Mouse (Mus musculus) embryonic facial prominence, embryonic 11.5 days (tissue): ENCODE results near the gene Olfr460. TPM values are rescaled to one million over a fixed set of nuclear protein-coding genes. Genes with fewer than 3 reads are reported as not detected.

Experiments
- ATAC-seq: fragments of 200-750 bp; cut with Nextera tagmentation; replicated peaks from 2 replicates; pipeline ENCODE4 v1.8.0; 2017; ENCODE audit warnings: low read depth; ENCODE audit not compliant: insufficient number of reproducible peaks, low FRiP score, low TSS enrichment
- DNase-seq: peaks from one replicate; pipeline ENCODE4 v3.0.0-alpha.2; 2015; ENCODE audit warnings: low spot score
- H3K27ac ChIP-seq: fragments of 300-500 bp; sonication (generic); replicated peaks from 2 replicates; pipeline ENCODE4 v1.5.1; 2014; ENCODE audit warnings: mild to moderate bottlenecking, low read depth, low read length, control low read depth
- H3K27me3 ChIP-seq: fragments of 300-500 bp; sonication (generic); 2 replicates; pipeline ENCODE4 v1.6.1; 2014; ENCODE audit warnings: mild to moderate bottlenecking, low read length, moderate library complexity, mixed read lengths; ENCODE audit not compliant: control insufficient read depth, insufficient read depth
- H3K36me3 ChIP-seq: fragments of 300-500 bp; sonication (generic); replicated peaks from 2 replicates; pipeline ENCODE4 v1.6.1; 2014; ENCODE audit warnings: low read depth, mild to moderate bottlenecking, low read length, moderate library complexity, mixed read lengths; ENCODE audit not compliant: control insufficient read depth, insufficient read depth
- H3K4me1 ChIP-seq: fragments of 300-500 bp; sonication (generic); 2 replicates; pipeline ENCODE4 v1.6.1; 2014; ENCODE audit warnings: low read length, mixed read lengths; ENCODE audit not compliant: control insufficient read depth, insufficient read depth
- H3K4me2 ChIP-seq: fragments of 300-500 bp; sonication (generic); 2 replicates; pipeline ENCODE4 v1.6.1; 2014; ENCODE audit warnings: low read depth, mild to moderate bottlenecking, control low read depth, low read length, moderate library complexity
- H3K4me3 ChIP-seq: fragments of 300-500 bp; sonication (generic); 2 replicates; pipeline ENCODE4 v1.5.1; 2014; ENCODE audit warnings: low read depth, low read length, control low read depth
- H3K9ac ChIP-seq: fragments of 300-500 bp; sonication (generic); replicated peaks from 2 replicates; pipeline ENCODE4 v1.6.1; 2014; ENCODE audit warnings: mild to moderate bottlenecking, control low read depth, low read length
- H3K9me3 ChIP-seq: fragments of 300-500 bp; sonication (generic); replicated peaks from 2 replicates; pipeline ENCODE4 v1.6.1; 2016; ENCODE audit warnings: mild to moderate bottlenecking, low read length, inconsistent platforms, mixed read lengths; ENCODE audit not compliant: control insufficient read depth
- WGBS: fragments of 180-500 bp; shearing (Covaris S2); extraction: QIAGEN DNeasy Blood & Tissue Kit; methylation state at CpG from one replicate; pipeline ENCODE4 v1.1.7; 2014; 5-methylcytosine and 5-hydroxymethylcytosine counted together
- polyA plus RNA-seq: library from polyadenylated mRNA; unstranded; fragments of >200 nt; fragmentation: Nextera tagmentation; extraction: Ambion mirVana; gene quantifications from 2 replicates; pipeline ENCODE4 v1.2.1, GENCODE M21; 2014

Gene Olfr460
- polyA plus RNA-seq = not detected in 2 replicates

DNA sequence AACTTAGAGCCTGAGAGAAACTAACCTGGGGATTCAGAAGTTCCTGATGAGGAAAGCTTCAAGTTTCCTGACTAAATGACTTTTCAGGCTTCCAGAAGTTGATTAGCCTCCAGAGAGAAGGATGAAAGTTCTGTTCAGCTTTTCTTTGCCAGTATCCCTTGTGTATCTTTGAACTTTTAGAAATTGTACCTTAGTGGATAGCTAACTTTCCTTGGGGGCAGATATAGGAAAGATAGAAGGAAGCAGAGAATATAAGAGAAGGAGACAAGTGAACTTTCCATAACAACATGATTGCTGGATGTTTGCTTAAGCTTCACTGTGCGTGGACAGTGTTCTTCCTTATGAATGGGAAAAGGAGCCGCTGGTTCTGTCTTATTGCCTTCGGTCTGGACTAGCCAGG is at the start of gene Olfr460:
Gene Olfr460 (plus strand): TSS at position 301 of the 400 bp plus-strand sequence.
- H3K36me3 ChIP-seq = no peaks in the 10 kb centered on the region
- H3K4me2 ChIP-seq = no peak within 1 kb of the TSS
- H3K27ac ChIP-seq = no peak within 1 kb of the TSS
- no peak within 1 kb of the TSS for H3K9ac ChIP-seq
- ATAC-seq (no peak), DNase-seq (no peak)
- no peak within 1 kb of the TSS for H3K4me3 ChIP-seq
- no peaks in the 10 kb centered on the region for H3K9me3 ChIP-seq
- H3K27me3 ChIP-seq = no peaks in the 10 kb centered on the region
- no peaks in the 10 kb centered on the region for H3K4me1 ChIP-seq
- 92% methylated on average over 3 of the region's 3 CpGs for WGBS

DNA sequence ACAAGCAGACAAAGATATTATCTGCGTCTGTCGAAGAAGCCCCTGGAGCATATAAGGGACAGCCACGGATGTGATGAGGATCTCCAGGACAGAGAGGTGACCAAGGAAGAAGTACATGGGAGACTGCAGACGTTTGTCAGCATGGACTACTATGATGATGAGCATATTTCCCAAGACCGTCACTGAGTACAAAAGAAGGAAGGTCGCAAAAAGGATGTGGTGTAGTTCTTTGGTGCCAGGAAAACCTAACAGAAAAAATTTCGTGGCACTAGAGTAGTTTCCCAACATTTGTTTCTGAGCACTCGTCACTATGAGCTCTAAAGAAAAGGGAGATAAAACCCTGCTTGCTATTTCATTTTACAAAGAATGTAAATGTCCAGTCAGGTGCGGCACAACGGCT is 24.6 kb upstream of the Olfr460 start:
- ATAC-seq (no peak), DNase-seq (no peak)
- no peak overlapping the region for H3K9ac ChIP-seq
- no peak overlapping the region for H3K4me2 ChIP-seq
- H3K4me1 ChIP-seq = no peaks in the 10 kb centered on the region
- no peak overlapping the region for H3K4me3 ChIP-seq
- H3K27me3 ChIP-seq = no peaks in the 10 kb centered on the region
- H3K27ac ChIP-seq = no peak overlapping the region
- WGBS = 86% methylated on average over 10 of the region's 10 CpGs
- H3K36me3 ChIP-seq = no peaks in the 10 kb centered on the region
- no peaks in the 10 kb centered on the region for H3K9me3 ChIP-seq

DNA sequence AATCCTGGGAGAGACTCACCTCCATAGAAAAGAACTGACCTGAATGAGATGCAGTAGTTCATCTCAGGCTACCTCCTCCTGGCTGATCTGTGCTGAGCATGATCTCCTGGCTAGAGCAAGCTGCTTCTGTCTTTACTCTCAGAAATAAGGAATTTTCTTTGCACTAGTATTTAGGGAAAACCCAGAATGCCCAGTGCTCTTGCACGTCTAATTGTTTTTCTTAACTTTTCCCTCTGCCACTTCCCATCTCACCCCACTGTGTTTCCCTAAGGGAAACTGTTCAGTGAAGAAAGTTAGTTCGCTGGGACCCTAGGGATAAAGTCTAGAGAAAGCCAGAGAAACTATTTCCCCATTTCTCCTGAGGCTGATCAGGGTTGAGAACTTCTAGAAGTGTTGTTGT is 14.3 kb upstream of the Olfr460 start, which contains the start of gene Olfr461:
Gene Olfr461 (minus strand): TSS at position 101 of the 400 bp plus-strand sequence.
- Histone ChIP-seq H3K27me3 (no peaks in the 10 kb centered on the region), H3K27ac (no peak within 1 kb of the TSS), H3K4me1 (no peaks in the 10 kb centered on the region), H3K4me2 (no peak within 1 kb of the TSS), H3K9me3 (no peaks in the 10 kb centered on the region), H3K36me3 (no peaks in the 10 kb centered on the region), H3K9ac (no peak within 1 kb of the TSS), H3K4me3 (no peak within 1 kb of the TSS)
- 81% methylated on average over 2 of the region's 2 CpGs for WGBS
- ATAC-seq (no peak), DNase-seq (no peak)

DNA sequence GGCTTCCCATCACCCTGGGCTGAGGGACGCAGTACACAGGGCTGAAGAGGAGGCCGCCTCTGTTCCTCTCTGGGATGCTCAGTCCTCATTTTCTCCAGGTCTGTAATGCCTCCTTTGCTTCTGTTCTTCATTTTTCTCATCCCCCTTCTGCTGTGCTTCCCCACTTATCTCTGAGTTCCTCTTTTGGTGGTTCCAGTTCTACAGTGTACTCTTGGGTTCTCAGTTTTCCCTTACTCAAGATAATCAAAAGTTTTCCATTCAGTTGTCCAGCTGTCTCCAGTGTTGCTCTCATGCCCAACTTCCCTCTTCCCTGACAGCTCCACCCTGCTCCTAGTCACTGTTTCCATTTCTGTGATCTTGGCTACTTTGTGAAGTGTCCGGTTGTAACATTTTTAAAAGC is 4.3 kb downstream of the Olfr460 start:
- WGBS = 90% methylated on average over 3 of the region's 3 CpGs
- H3K4me3 ChIP-seq = no peak overlapping the region
- H3K36me3 ChIP-seq = no peaks in the 10 kb centered on the region
- H3K4me2 ChIP-seq = no peak overlapping the region
- H3K9me3 ChIP-seq = no peaks in the 10 kb centered on the region
- H3K4me1 ChIP-seq = no peaks in the 10 kb centered on the region
- DNase-seq (no peak), ATAC-seq (no peak)
- H3K27ac ChIP-seq = no peak overlapping the region
- no peaks in the 10 kb centered on the region for H3K27me3 ChIP-seq
- H3K9ac ChIP-seq = no peak overlapping the region

DNA sequence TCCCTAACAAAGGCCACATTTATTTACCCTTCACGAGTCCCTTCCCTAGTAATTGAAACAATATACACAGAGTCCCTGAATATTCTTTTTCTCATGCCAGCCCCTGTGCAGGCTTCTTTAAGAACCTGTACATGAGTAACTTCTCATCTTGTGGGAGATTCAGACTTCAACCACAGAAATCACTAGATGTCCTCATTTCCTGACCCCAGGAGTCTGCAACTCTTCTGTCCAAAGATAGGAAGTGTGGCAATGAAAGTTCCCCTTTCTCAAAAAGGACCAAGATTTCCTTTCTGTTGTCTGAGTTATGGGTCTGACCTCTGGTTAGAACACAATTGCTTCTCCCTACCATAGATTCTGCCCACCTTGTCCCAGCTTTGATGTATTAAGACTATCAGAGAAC is 7.0 kb downstream of the Olfr460 start:
- H3K27ac ChIP-seq = no peak overlapping the region
- 58% methylated on average over 1 of the region's 1 CpGs for WGBS
- no peaks in the 10 kb centered on the region for H3K4me1 ChIP-seq
- no peaks in the 10 kb centered on the region for H3K27me3 ChIP-seq
- no peaks in the 10 kb centered on the region for H3K9me3 ChIP-seq
- DNase-seq (no peak), ATAC-seq (no peak)
- no peak overlapping the region for H3K9ac ChIP-seq
- H3K4me2 ChIP-seq = no peak overlapping the region
- H3K36me3 ChIP-seq = no peaks in the 10 kb centered on the region
- no peak overlapping the region for H3K4me3 ChIP-seq

DNA sequence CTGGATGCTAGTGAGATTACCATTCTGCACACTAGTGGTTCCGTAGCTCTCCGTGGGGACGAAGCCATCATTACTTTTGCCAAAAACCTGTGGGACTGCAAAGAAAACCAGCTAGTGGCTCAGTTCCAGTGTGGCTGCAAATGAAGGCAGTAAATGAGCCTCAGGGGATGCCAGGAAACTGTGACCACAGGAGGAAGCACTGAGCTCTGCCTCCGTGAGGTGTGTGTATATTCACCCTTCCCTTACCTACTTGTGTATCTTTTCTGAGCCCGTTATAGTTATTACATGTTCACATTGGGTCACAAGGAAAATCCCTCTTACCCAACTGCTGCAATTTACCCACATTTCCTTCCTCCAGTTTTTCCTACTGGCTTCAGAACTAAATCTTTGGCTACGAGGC is 15.0 kb downstream of the Olfr460 start:
- no peak for ATAC-seq
- Histone ChIP-seq H3K9me3 (no peaks in the 10 kb centered on the region), H3K36me3 (no peaks in the 10 kb centered on the region), H3K4me1 (no peaks in the 10 kb centered on the region), H3K4me2 (no peak overlapping the region), H3K27me3 (no peaks in the 10 kb centered on the region), H3K9ac (no peak overlapping the region), H3K27ac (no peak overlapping the region), H3K4me3 (no peak overlapping the region)
- 83% methylated on average over 6 of the region's 6 CpGs for WGBS
- no peak for DNase-seq

DNA sequence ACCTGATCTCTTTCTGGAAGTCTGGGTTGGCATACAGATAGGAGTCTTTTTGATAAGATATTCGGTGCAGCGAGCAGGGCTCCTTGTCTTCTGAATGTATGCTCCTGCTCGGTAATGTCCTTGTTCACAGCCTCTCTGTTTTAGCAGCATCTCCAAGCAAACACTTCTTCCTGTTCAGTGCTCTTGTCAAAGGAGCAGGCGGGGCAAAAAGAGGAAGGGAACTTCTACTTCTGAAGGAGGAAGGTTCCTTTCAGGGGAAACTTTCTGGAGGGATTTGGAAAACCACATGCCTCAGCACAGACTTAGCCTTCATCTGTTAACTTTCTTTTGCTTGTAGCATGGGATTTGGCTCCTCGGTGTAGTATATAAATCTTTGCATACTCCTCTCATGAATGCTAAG is 16.4 kb downstream of the Olfr460 start, which contains the start of gene Clec5a:
Gene Clec5a (minus strand): TSS at position 177 of the 400 bp plus-strand sequence.
- no peaks in the 10 kb centered on the region for H3K27me3 ChIP-seq
- H3K9ac ChIP-seq = no peak within 1 kb of the TSS
- H3K36me3 ChIP-seq = no peaks in the 10 kb centered on the region
- H3K9me3 ChIP-seq = no peaks in the 10 kb centered on the region
- DNase-seq (no peak), ATAC-seq (no peak)
- H3K4me1 ChIP-seq = no peaks in the 10 kb centered on the region
- no peak within 1 kb of the TSS for H3K4me3 ChIP-seq
- no peak within 1 kb of the TSS for H3K4me2 ChIP-seq
- 83% methylated on average over 5 of the region's 5 CpGs for WGBS
- no peak within 1 kb of the TSS for H3K27ac ChIP-seq

DNA sequence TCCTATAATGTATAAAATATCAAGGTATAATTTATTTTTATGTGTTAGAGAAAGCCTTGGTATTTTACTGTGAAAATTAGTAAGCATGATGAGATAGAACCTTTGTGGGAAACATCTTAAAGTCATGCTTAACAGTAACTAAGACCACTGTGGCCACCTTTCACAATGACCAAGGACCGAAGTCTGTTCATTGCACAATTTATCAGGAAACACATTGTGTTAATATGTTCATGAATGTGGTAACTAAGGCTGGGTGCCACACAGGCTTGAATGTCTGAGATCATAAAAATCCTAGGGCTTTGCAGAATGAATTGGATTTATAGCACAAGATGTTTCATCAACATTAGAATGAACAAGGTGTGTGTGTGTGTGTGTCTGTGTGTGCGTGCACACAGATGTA is 19.1 kb downstream of the Olfr460 start:
- Histone ChIP-seq H3K4me3 (no peak overlapping the region), H3K9me3 (no peaks in the 10 kb centered on the region), H3K36me3 (no peaks in the 10 kb centered on the region), H3K9ac (no peak overlapping the region), H3K4me1 (no peaks in the 10 kb centered on the region), H3K27ac (no peak overlapping the region), H3K27me3 (no peaks in the 10 kb centered on the region), H3K4me2 (no peak overlapping the region)
- WGBS = 92% methylated on average over 2 of the region's 2 CpGs
- DNase-seq = no peak
- no peak for ATAC-seq
